Mouse (Mus musculus) liver, embryonic 14.5 days (tissue): ENCODE measurements around the gene Gm10073. TPM values are rescaled to one million over a fixed set of nuclear protein-coding genes. Genes with fewer than 3 reads are reported as not detected.

Experiments used
- ATAC-seq: fragments of 200-750 bp; cut with Nextera tagmentation; 2 replicates; pipeline ENCODE4 v1.8.0; 2017; ENCODE audit warnings: moderate number of reproducible peaks, mild to moderate bottlenecking, moderate library complexity; ENCODE audit not compliant: insufficient read depth
- DNase-seq, 3 experiments: peaks; one replicate each; pipeline ENCODE4 v3.0.0-alpha.2; 2012 to 2013; ENCODE audit warnings: low read depth in 3 of 3, low spot score in 3 of 3
- H3K27ac ChIP-seq: fragments of 300-500 bp; sonication (generic); 2 replicates; pipeline ENCODE4 v1.5.1; 2014; ENCODE audit warnings: moderate library complexity, mild to moderate bottlenecking, control low read depth, inconsistent platforms
- H3K27me3 ChIP-seq: fragments of 300-500 bp; sonication (generic); 2 replicates; pipeline ENCODE4 v1.6.1; 2014; ENCODE audit warnings: mild to moderate bottlenecking, low read length, moderate library complexity; ENCODE audit not compliant: control insufficient read depth, insufficient read depth
- H3K36me3 ChIP-seq: fragments of 300-500 bp; sonication (generic); replicated peaks from 2 replicates; pipeline ENCODE4 v1.6.1; 2014; ENCODE audit warnings: low read depth; ENCODE audit not compliant: control insufficient read depth, insufficient read depth
- H3K4me1 ChIP-seq, 2 experiments: fragments of 200-500 bp in 1 of 2; fragments of 300-500 bp in 1 of 2; sonication (generic) in 1 of 2; replicated peaks; 2 replicates each; pipeline ENCODE4 v1.6.1; 2012 to 2014; ENCODE audit warnings: antibody characterized with exemption in 1 of 2, inconsistent platforms in 1 of 2, low read length in 1 of 2; ENCODE audit not compliant: control insufficient read depth in 2 of 2, insufficient read depth in 2 of 2
- H3K4me2 ChIP-seq: fragments of 300-500 bp; sonication (generic); 2 replicates; pipeline ENCODE4 v1.6.1; 2014; ENCODE audit warnings: low read depth, mild to moderate bottlenecking, control low read depth, moderate library complexity
- H3K4me3 ChIP-seq, 2 experiments: fragments of 200-500 bp in 1 of 2; fragments of 300-500 bp in 1 of 2; sonication (generic) in 1 of 2; 2 replicates each; pipeline ENCODE4 v1.5.1; 2012 to 2014; ENCODE audit warnings: low read depth in 2 of 2, low read length in 2 of 2, mild to moderate bottlenecking in 2 of 2, control low read depth in 1 of 2, inconsistent platforms in 1 of 2, moderate library complexity in 1 of 2; ENCODE audit not compliant: insufficient read depth in 1 of 2
- H3K9ac ChIP-seq: fragments of 300-500 bp; sonication (generic); replicated peaks from 2 replicates; pipeline ENCODE4 v1.6.1; 2014; ENCODE audit warnings: mild to moderate bottlenecking, control low read depth, moderate library complexity
- H3K9me3 ChIP-seq: fragments of 300-500 bp; sonication (generic); 2 replicates; pipeline ENCODE4 v1.6.1; 2016; ENCODE audit warnings: low read length, mixed read lengths; ENCODE audit not compliant: control insufficient read depth
- CTCF ChIP-seq: IDR thresholded peaks from 2 replicates; pipeline ENCODE4 v1.5.1; 2016; ENCODE audit warnings: antibody characterized with exemption, low read depth, control low read depth
- EP300 ChIP-seq: IDR thresholded peaks from 2 replicates; pipeline ENCODE4 v1.6.1; 2016; ENCODE audit warnings: antibody characterized with exemption, low read depth
- WGBS: fragments of 180-500 bp; shearing (Covaris S2); extraction: QIAGEN DNeasy Blood & Tissue Kit; methylation state at CpG from one replicate; pipeline ENCODE4 v1.1.7; 2014; ENCODE audit not compliant: insufficient replicate concordance; 5-methylcytosine and 5-hydroxymethylcytosine counted together
- polyA plus RNA-seq, 2 experiments: library from polyadenylated mRNA; depleted of rRNA in 1 of 2; stranded (reverse) in 1 of 2; unstranded in 1 of 2; fragments of >200 nt; fragmentation: Nextera tagmentation in 1 of 2; extraction: Ambion mirVana in 1 of 2; gene quantifications; 2 replicates each; pipeline versions ENCODE4 v1.2.1 to v1.2.3; 2012 to 2014

Gm10073 gene
- polyA plus RNA-seq, 2 experiments = 12.3 to 61.5 TPM

GRCm38 (mm10) chr8:106617865-106618264 lies 44.6 kb upstream of the Gm10073 start:
- H3K4me1 ChIP-seq = 0 out of 4 replicates have a peak, but pooled peaks cover 0 to 7% of the 10 kb centered on the region in 2 experiments
- H3K27me3 ChIP-seq = no peaks in the 10 kb centered on the region
- H3K9me3 ChIP-seq = no peaks in the 10 kb centered on the region
- 60% methylated on average over 6 of the region's 6 CpGs for WGBS
- no peak overlapping the region for H3K27ac ChIP-seq
- no peak overlapping the region for H3K4me2 ChIP-seq
- H3K36me3 ChIP-seq = no peaks in the 10 kb centered on the region
- no peak for DNase-seq
- ATAC-seq = no peak
- H3K9ac ChIP-seq = no peak overlapping the region
- no peak for TF ChIP-seq EP300
- TF ChIP-seq CTCF = no peak
- no peak overlapping the region for H3K4me3 ChIP-seq

- no peak overlapping the region for H3K4me2 ChIP-seq
- DNase-seq = no peak
- H3K4me3 ChIP-seq = no peak overlapping the region
- TF ChIP-seq CTCF (no peak), EP300 (no peak)
- WGBS = 42% methylated on average over 6 of the region's 6 CpGs
- 0 out of 4 replicates have a peak, but pooled peaks cover 0 to 3% of the 10 kb centered on the region in 2 experiments for H3K4me1 ChIP-seq
- no peak for ATAC-seq
- H3K36me3 ChIP-seq = no peaks in the 10 kb centered on the region
- H3K9me3 ChIP-seq = no peaks in the 10 kb centered on the region
- no peak overlapping the region for H3K9ac ChIP-seq
- H3K27ac ChIP-seq = no peak overlapping the region
- no peaks in the 10 kb centered on the region for H3K27me3 ChIP-seq
These were observed 43.9 kb upstream of the Gm10073 start for GRCm38 (mm10) chr8:106617196-106617595.

GRCm38 (mm10) chr8:106616679-106617078 lies 43.4 kb upstream of the Gm10073 start:
- TF ChIP-seq CTCF = no peak
- no peak for TF ChIP-seq EP300
- no peak overlapping the region for H3K4me2 ChIP-seq
- WGBS = 43% methylated on average over 4 of the region's 4 CpGs
- ATAC-seq (no peak), DNase-seq (no peak)
- H3K27ac ChIP-seq = no peak overlapping the region
- H3K36me3 ChIP-seq = no peaks in the 10 kb centered on the region
- peaks cover 0 to 7% of the 10 kb centered on the region in 2 experiments; a peak in 1 of 4 replicates for H3K4me1 ChIP-seq
- no peaks in the 10 kb centered on the region for H3K9me3 ChIP-seq
- H3K27me3 ChIP-seq = no peaks in the 10 kb centered on the region
- no peak overlapping the region for H3K4me3 ChIP-seq
- H3K9ac ChIP-seq = no peak overlapping the region

- no peak overlapping the region for H3K27ac ChIP-seq
- H3K9ac ChIP-seq = no peak overlapping the region
- DNase-seq (no peak), ATAC-seq (no peak)
- TF ChIP-seq EP300 (no peak), CTCF (no peak)
- H3K4me2 ChIP-seq = no peak overlapping the region
- H3K36me3 ChIP-seq = no peaks in the 10 kb centered on the region
- no peaks in the 10 kb centered on the region for H3K9me3 ChIP-seq
- peaks cover 0 to 11% of the 10 kb centered on the region in 2 experiments; a peak in 3 of 4 replicates for H3K4me1 ChIP-seq
- no peaks in the 10 kb centered on the region for H3K27me3 ChIP-seq
- WGBS = 50% methylated on average over 10 of the region's 10 CpGs
- H3K4me3 ChIP-seq = no peak overlapping the region
These were observed 42.5 kb upstream of the Gm10073 start for GRCm38 (mm10) chr8:106615661-106616299.

- no peak overlapping the region for H3K27ac ChIP-seq
- DNase-seq (no peak), ATAC-seq (no peak)
- H3K9me3 ChIP-seq = no peaks in the 10 kb centered on the region
- peaks cover 0 to 8% of the 10 kb centered on the region in 2 experiments; a peak in 3 of 4 replicates for H3K4me1 ChIP-seq
- no peak overlapping the region for H3K4me3 ChIP-seq
- H3K27me3 ChIP-seq = no peaks in the 10 kb centered on the region
- 71% methylated on average over 5 of the region's 5 CpGs for WGBS
- no peaks in the 10 kb centered on the region for H3K36me3 ChIP-seq
- TF ChIP-seq EP300 (no peak), CTCF (no peak)
- no peak overlapping the region for H3K9ac ChIP-seq
- H3K4me2 ChIP-seq = no peak overlapping the region
These were observed 41.4 kb upstream of the Gm10073 start for GRCm38 (mm10) chr8:106614704-106615103.
